In genomic region chr9:75231841-75232746, GRCm38 (mm10) we compare ENCODE assay signal across 7 mouse cellular contexts. TPM values are rescaled to one million over a fixed set of nuclear protein-coding genes. Genes with fewer than 3 reads are reported as not detected.
DNase-seq lines count a peak whose midpoint lies in the region; ATAC-seq lines count a peak whose summit lies in the region.

Gene Myo5c (plus strand): TSS chr9:75232020.

- ATAC-seq in embryonic facial prominence, embryonic 15.5 days (ENCODE audit: insufficient number of reproducible peaks, low FRiP score, low TSS enrichment, low read depth) = 0 out of 2 replicates have a peak, but pooled peaks have one; percentile 40

- intact Hi-C loops in heart, postnatal 10 days (cut with DNase I) = no loop called here

- no peaks in the 10 kb centered on the region for H3K36me3 ChIP-seq in embryonic facial prominence, embryonic 15.5 days

- DNase-seq in adrenal gland, postnatal 25 days = peak; percentile 65
- peak; percentile 74 to 77 for DNase-seq in heart, postnatal 10 days
- peak; percentile 78 to 91 for DNase-seq in kidney, postnatal 25 days
- DNase-seq in lung, postnatal 4 days = peak; percentile 75 to 87
- DNase-seq in testis, postnatal 14 days (ENCODE audit: low spot score) = peak; percentile 30
- DNase-seq in layer of hippocampus, adult 18-20 months (ENCODE audit: low spot score in 2 of 2) = no peak

- peaks cover 28% of the 10 kb centered on the region for H3K27me3 ChIP-seq in embryonic facial prominence, embryonic 15.5 days

- peak within 1 kb of the TSS; percentile 60 for H3K4me2 ChIP-seq in embryonic facial prominence, embryonic 15.5 days (replicated peaks)

- peaks cover 19% of the 10 kb centered on the region for H3K4me1 ChIP-seq in embryonic facial prominence, embryonic 15.5 days

- H3K27ac ChIP-seq in embryonic facial prominence, embryonic 15.5 days (replicated peaks) = no peak within 1 kb of the TSS

- peak within 1 kb of the TSS; percentile 37 for H3K4me3 ChIP-seq in embryonic facial prominence, embryonic 15.5 days (replicated peaks)

- H3K9ac ChIP-seq in embryonic facial prominence, embryonic 15.5 days = peak within 1 kb of the TSS; percentile 15; the same call in 1 of the 2 replicates

- 3% methylated on average over 48 of the region's 48 CpGs for WGBS in embryonic facial prominence, embryonic 15.5 days

- H3K9me3 ChIP-seq in embryonic facial prominence, embryonic 15.5 days (replicated peaks) = no peaks in the 10 kb centered on the region

RNA-seq across cellular contexts. Expression of gene Myo5c, which starts in this region (rescaled TPM):
- total RNA-seq in adrenal gland, postnatal 25 days (2021) = 3.8 and 4.8 TPM in 2 replicates
- polyA plus RNA-seq in embryonic facial prominence, embryonic 15.5 days (2015; fragmentation: Nextera tagmentation; extraction: Ambion mirVana) = 1.9 and 2.7 TPM in 2 replicates
- 1 to 10 TPM; 3.4 to 4.9 TPM for total RNA-seq in heart, postnatal 10 days (2021)
- under 1 TPM; 0.43 to 0.87 TPM for total RNA-seq in layer of hippocampus, adult 18-20 months (2021)

Comparison
In these comparisons a context has a peak if more than half of its experiments do, and no peak if none do; other contexts are left out.
1. DNase-seq: peak in adrenal gland, postnatal 25 days (single experiment), heart, postnatal 10 days (2 of 2), kidney, postnatal 25 days (2 of 2), lung, postnatal 4 days (2 of 2) and testis, postnatal 14 days (single experiment); none in layer of hippocampus, adult 18-20 months (0 of 2).